Mouse (Mus musculus): ENCODE data around the gene Cdk15. TPM values are rescaled to one million over a fixed set of nuclear protein-coding genes. Genes with fewer than 3 reads are reported as not detected.
A peak's percentile ranks its signal among the peaks of the same experiment; 100 is the strongest.

The Cdk15 gene
- polyA plus RNA-seq, 1 experiment from 2014 or later, result 0.47 TPM

- 94% methylated on average over 6 of the region's 6 CpGs for WGBS
- Histone ChIP-seq H3K4me3 (no peak overlapping the region), H3K4me2 (replicated peaks) (no peak overlapping the region), H3K9ac (replicated peaks) (no peak overlapping the region), H3K36me3 (no peaks in the 10 kb centered on the region), H3K9me3 (no peaks in the 10 kb centered on the region), H3K4me1 (peaks cover 6% of the 10 kb centered on the region), H3K27ac (replicated peaks) (no peak overlapping the region), H3K27me3 (no peaks in the 10 kb centered on the region)
- ATAC-seq (replicated peaks), result no peak
Observed at GRCm38 (mm10) chr1:59389181-59389580, 132.5 kb downstream of the Cdk15 start.

- Histone ChIP-seq H3K9ac (replicated peaks) (no peak overlapping the region), H3K9me3 (no peaks in the 10 kb centered on the region), H3K4me2 (replicated peaks) (no peak overlapping the region), H3K36me3 (no peaks in the 10 kb centered on the region), H3K4me3 (no peak overlapping the region), H3K27ac (replicated peaks) (no peak overlapping the region), H3K27me3 (no peaks in the 10 kb centered on the region), H3K4me1 (peaks cover 19% of the 10 kb centered on the region)
- no peak for ATAC-seq (replicated peaks)
- 27% methylated on average over 3 of the region's 3 CpGs for WGBS
Observed at GRCm38 (mm10) chr1:59391736-59392135, 135.0 kb downstream of the Cdk15 start.

- Histone ChIP-seq H3K4me1 (peaks cover 14% of the 10 kb centered on the region), H3K9ac (replicated peaks) (no peak overlapping the region), H3K4me3 (no peak overlapping the region), H3K27ac (replicated peaks) (peak overlapping the region; percentile 74), H3K9me3 (no peaks in the 10 kb centered on the region), H3K27me3 (no peaks in the 10 kb centered on the region), H3K36me3 (no peaks in the 10 kb centered on the region), H3K4me2 (replicated peaks) (no peak overlapping the region)
- ATAC-seq (replicated peaks), result no peak; the same call in 1 of the 2 replicates
- 38% methylated on average over 4 of the region's 4 CpGs for WGBS
Observed at GRCm38 (mm10) chr1:59394072-59394471, 137.4 kb downstream of the Cdk15 start.

GRCm38 (mm10) chr1:59394616-59395015 lies 137.9 kb downstream of the Cdk15 start:
- H3K4me2 ChIP-seq (replicated peaks), result no peak overlapping the region
- no peaks in the 10 kb centered on the region for H3K9me3 ChIP-seq
- ATAC-seq (replicated peaks), result peak; percentile 87
- no peak overlapping the region for H3K9ac ChIP-seq (replicated peaks)
- H3K27me3 ChIP-seq, result no peaks in the 10 kb centered on the region
- no peak overlapping the region for H3K4me3 ChIP-seq
- 2% methylated on average over 6 of the region's 6 CpGs for WGBS
- H3K36me3 ChIP-seq, result no peaks in the 10 kb centered on the region
- peaks cover 14% of the 10 kb centered on the region for H3K4me1 ChIP-seq
- peak overlapping the region; percentile 74 for H3K27ac ChIP-seq (replicated peaks)

- Histone ChIP-seq H3K36me3 (no peaks in the 10 kb centered on the region), H3K9me3 (no peaks in the 10 kb centered on the region), H3K9ac (replicated peaks) (no peak overlapping the region), H3K4me2 (replicated peaks) (no peak overlapping the region), H3K27ac (replicated peaks) (peak overlapping the region; percentile 74; the same call in 1 of the 2 replicates), H3K4me3 (no peak overlapping the region), H3K4me1 (peaks cover 14% of the 10 kb centered on the region), H3K27me3 (no peaks in the 10 kb centered on the region)
- ATAC-seq (replicated peaks), result no peak
- 13% methylated on average over 2 of the region's 2 CpGs for WGBS
Observed at GRCm38 (mm10) chr1:59395992-59396391, 139.3 kb downstream of the Cdk15 start.

GRCm38 (mm10) chr1:59399554-59400325 lies 143.0 kb downstream of the Cdk15 start:
- 63% methylated on average over 2 of the region's 2 CpGs for WGBS
- H3K9ac ChIP-seq (replicated peaks), result no peak overlapping the region
- ATAC-seq (replicated peaks), result no peak
- H3K4me3 ChIP-seq, result no peak overlapping the region
- H3K27me3 ChIP-seq, result no peaks in the 10 kb centered on the region
- no peaks in the 10 kb centered on the region for H3K36me3 ChIP-seq
- H3K9me3 ChIP-seq, result no peaks in the 10 kb centered on the region
- peaks cover 8% of the 10 kb centered on the region for H3K4me1 ChIP-seq
- H3K27ac ChIP-seq (replicated peaks), result no peak overlapping the region
- H3K4me2 ChIP-seq (replicated peaks), result no peak overlapping the region

GRCm38 (mm10) chr1:59401253-59401652 lies 144.5 kb downstream of the Cdk15 start:
- H3K4me2 ChIP-seq (replicated peaks), result no peak overlapping the region
- no peaks in the 10 kb centered on the region for H3K9me3 ChIP-seq
- WGBS, result 87% methylated on average over 4 of the region's 4 CpGs
- H3K4me1 ChIP-seq, result no peaks in the 10 kb centered on the region; the same call in 1 of the 2 replicates
- H3K27ac ChIP-seq (replicated peaks), result no peak overlapping the region
- no peak for ATAC-seq (replicated peaks)
- no peak overlapping the region for H3K4me3 ChIP-seq
- no peaks in the 10 kb centered on the region for H3K36me3 ChIP-seq
- no peaks in the 10 kb centered on the region for H3K27me3 ChIP-seq
- H3K9ac ChIP-seq (replicated peaks), result no peak overlapping the region

Other genes with a start within 250 kb of the Cdk15 start
- not detected in 2 replicates for gene C2cd6, start 162.0 kb upstream of the Cdk15 start, polyA plus RNA-seq (2015; fragmentation: Nextera tagmentation; extraction: Ambion mirVana)
- gene Tmem237, start 136.5 kb upstream of the Cdk15 start, polyA plus RNA-seq (2015; fragmentation: Nextera tagmentation; extraction: Ambion mirVana), result 51.5 and 52.9 TPM in 2 replicates
- 0.76 and 0.77 TPM in 2 replicates for gene Mpp4, start 93.5 kb upstream of the Cdk15 start, polyA plus RNA-seq (2015; fragmentation: Nextera tagmentation; extraction: Ambion mirVana)
- gene Als2, start 19.7 kb upstream of the Cdk15 start, polyA plus RNA-seq (2015; fragmentation: Nextera tagmentation; extraction: Ambion mirVana), result 18.0 and 20.6 TPM in 2 replicates
- 3.5 and 4.2 TPM in 2 replicates for gene Fzd7, start 225.5 kb downstream of the Cdk15 start, polyA plus RNA-seq (2015; fragmentation: Nextera tagmentation; extraction: Ambion mirVana)

Data from forebrain, embryonic 15.5 days (tissue).